Mouse (Mus musculus) liver, embryonic 13.5 days (tissue): ENCODE measurements around the gene Amigo1. TPM values are rescaled to one million over a fixed set of nuclear protein-coding genes. Genes with fewer than 3 reads are reported as not detected.

Source experiments
- ATAC-seq: fragments of 200-750 bp; cut with Nextera tagmentation; 2 replicates; pipeline ENCODE4 v1.8.0; 2017; ENCODE audit warnings: low read depth, mild to moderate bottlenecking, moderate number of reproducible peaks, moderate library complexity
- DNase-seq: peaks from one replicate; pipeline ENCODE4 v3.0.0; 2022
- H3K27ac ChIP-seq: fragments of 300-500 bp; sonication (generic); 2 replicates; pipeline ENCODE4 v1.5.1; 2015; ENCODE audit warnings: moderate library complexity, mild to moderate bottlenecking, inconsistent platforms
- H3K27me3 ChIP-seq: fragments of 300-500 bp; sonication (generic); 2 replicates; pipeline ENCODE4 v1.6.1; 2015; ENCODE audit warnings: mild to moderate bottlenecking, inconsistent platforms
- H3K36me3 ChIP-seq: fragments of 300-500 bp; sonication (generic); 2 replicates; pipeline ENCODE4 v1.6.1; 2015; ENCODE audit warnings: mild to moderate bottlenecking, inconsistent platforms
- H3K4me1 ChIP-seq: fragments of 300-500 bp; sonication (generic); replicated peaks from 2 replicates; pipeline ENCODE4 v1.6.1; 2015; ENCODE audit warnings: inconsistent platforms
- H3K4me2 ChIP-seq: fragments of 300-500 bp; sonication (generic); 2 replicates; pipeline ENCODE4 v1.6.1; 2015; ENCODE audit warnings: inconsistent platforms, mild to moderate bottlenecking, moderate library complexity
- H3K4me3 ChIP-seq: fragments of 300-500 bp; sonication (generic); replicated peaks from 2 replicates; pipeline ENCODE4 v1.5.1; 2015; ENCODE audit warnings: mild to moderate bottlenecking, inconsistent platforms
- H3K9ac ChIP-seq: fragments of 300-500 bp; sonication (generic); 2 replicates; pipeline ENCODE4 v1.6.1; 2015; ENCODE audit warnings: mild to moderate bottlenecking, inconsistent platforms
- H3K9me3 ChIP-seq: fragments of 300-500 bp; sonication (generic); replicated peaks from 2 replicates; pipeline ENCODE4 v1.6.1; 2016; ENCODE audit warnings: inconsistent platforms
- WGBS: fragments of 180-500 bp; shearing (Covaris S2); methylation state at CpG from one replicate; pipeline ENCODE4 v1.1.7; 2015; ENCODE audit not compliant: insufficient replicate concordance; 5-methylcytosine and 5-hydroxymethylcytosine counted together
- polyA plus RNA-seq: library from polyadenylated mRNA; unstranded; fragments of >200 nt; fragmentation: Nextera tagmentation; extraction: Ambion mirVana; gene quantifications from 2 replicates; pipeline ENCODE4 v1.2.1, GENCODE M21; 2015

The Amigo1 gene
- polyA plus RNA-seq, 1 experiment from 2014 or later, result 0.51 TPM

GRCm38 (mm10) chr3:108187111-108187795, 1.1 kb downstream of the Amigo1 start:
- Histone ChIP-seq H3K4me3 (peak overlapping the region; percentile 69; the same call in 1 of the 2 replicates), H3K27me3 (peaks cover 60% of the 10 kb centered on the region), H3K27ac (no peak overlapping the region), H3K9ac (no peak overlapping the region), H3K36me3 (no peaks in the 10 kb centered on the region), H3K9me3 (no peaks in the 10 kb centered on the region), H3K4me1 (peaks cover 20% of the 10 kb centered on the region), H3K4me2 (peak overlapping the region; percentile 93)
- DNase-seq, result no peak
- 47% methylated on average over 20 of the region's 20 CpGs for WGBS
- ATAC-seq, result no peak

- no peaks in the 10 kb centered on the region for H3K9me3 ChIP-seq
- no peaks in the 10 kb centered on the region for H3K36me3 ChIP-seq
- no peak for DNase-seq
- no peak overlapping the region for H3K9ac ChIP-seq
- 55% methylated on average over 9 of the region's 9 CpGs for WGBS
- peaks cover 56% of the 10 kb centered on the region for H3K27me3 ChIP-seq
- no peak overlapping the region for H3K27ac ChIP-seq
- H3K4me2 ChIP-seq, result no peak overlapping the region
- ATAC-seq, result no peak
- peaks cover 22% of the 10 kb centered on the region for H3K4me1 ChIP-seq
- no peak overlapping the region for H3K4me3 ChIP-seq
Measured at GRCm38 (mm10) chr3:108188716-108189490, 2.8 kb downstream of the Amigo1 start.

- Histone ChIP-seq H3K27me3 (peaks cover 48% of the 10 kb centered on the region), H3K4me3 (no peak overlapping the region), H3K4me1 (peaks cover 24% of the 10 kb centered on the region), H3K27ac (no peak overlapping the region), H3K36me3 (no peaks in the 10 kb centered on the region), H3K4me2 (no peak overlapping the region), H3K9ac (no peak overlapping the region), H3K9me3 (no peaks in the 10 kb centered on the region)
- no peak for ATAC-seq
- DNase-seq, result no peak
- 41% methylated on average over 5 of the region's 5 CpGs for WGBS
Measured at GRCm38 (mm10) chr3:108189897-108190296, 3.8 kb downstream of the Amigo1 start.

- Histone ChIP-seq H3K27me3 (peaks cover 10% of the 10 kb centered on the region), H3K4me3 (no peak overlapping the region), H3K4me2 (no peak overlapping the region), H3K27ac (no peak overlapping the region), H3K9ac (no peak overlapping the region), H3K36me3 (peaks cover 4% of the 10 kb centered on the region; the same call in 1 of the 2 replicates), H3K4me1 (peaks cover 37% of the 10 kb centered on the region), H3K9me3 (no peaks in the 10 kb centered on the region)
- WGBS, result 62% methylated on average over 4 of the region's 4 CpGs
- no peak for ATAC-seq
- DNase-seq, result no peak
Measured at GRCm38 (mm10) chr3:108193686-108194085, 7.6 kb downstream of the Amigo1 start.

GRCm38 (mm10) chr3:108195287-108195686, 9.2 kb downstream of the Amigo1 start:
- WGBS, result 53% methylated on average over 4 of the region's 4 CpGs
- DNase-seq, result no peak
- ATAC-seq, result no peak
- Histone ChIP-seq H3K36me3 (peaks cover 4% of the 10 kb centered on the region; the same call in 1 of the 2 replicates), H3K4me1 (peaks cover 49% of the 10 kb centered on the region), H3K4me2 (no peak overlapping the region), H3K4me3 (no peak overlapping the region), H3K27ac (no peak overlapping the region), H3K9ac (no peak overlapping the region), H3K27me3 (no peaks in the 10 kb centered on the region), H3K9me3 (no peaks in the 10 kb centered on the region)

GRCm38 (mm10) chr3:108195941-108196590, 9.9 kb downstream of the Amigo1 start:
- H3K27me3 ChIP-seq, result no peaks in the 10 kb centered on the region
- H3K36me3 ChIP-seq, result peaks cover 4% of the 10 kb centered on the region; the same call in 1 of the 2 replicates
- no peak overlapping the region for H3K9ac ChIP-seq
- H3K4me2 ChIP-seq, result no peak overlapping the region
- H3K4me3 ChIP-seq, result no peak overlapping the region
- no peak for ATAC-seq
- H3K4me1 ChIP-seq, result peaks cover 52% of the 10 kb centered on the region
- WGBS, result 42% methylated on average over 7 of the region's 7 CpGs
- H3K9me3 ChIP-seq, result no peaks in the 10 kb centered on the region
- H3K27ac ChIP-seq, result peak overlapping the region; percentile 29
- no peak for DNase-seq

GRCm38 (mm10) chr3:108197066-108197497, 10.9 kb downstream of the Amigo1 start:
- H3K36me3 ChIP-seq, result peaks cover 4% of the 10 kb centered on the region; the same call in 1 of the 2 replicates
- H3K27me3 ChIP-seq, result no peaks in the 10 kb centered on the region
- DNase-seq (no peak), ATAC-seq (no peak)
- 48% methylated on average over 14 of the region's 14 CpGs for WGBS
- H3K4me3 ChIP-seq, result no peak overlapping the region
- no peak overlapping the region for H3K27ac ChIP-seq
- H3K9me3 ChIP-seq, result no peaks in the 10 kb centered on the region
- H3K4me2 ChIP-seq, result no peak overlapping the region
- peaks cover 58% of the 10 kb centered on the region for H3K4me1 ChIP-seq
- no peak overlapping the region for H3K9ac ChIP-seq

- 87% methylated on average over 6 of the region's 6 CpGs for WGBS
- no peak for DNase-seq
- Histone ChIP-seq H3K9ac (peak overlapping the region; percentile 75; the same call in 1 of the 2 replicates), H3K9me3 (no peaks in the 10 kb centered on the region), H3K4me3 (peak overlapping the region; percentile 80), H3K27me3 (no peaks in the 10 kb centered on the region), H3K27ac (peak overlapping the region; percentile 88; the same call in 1 of the 2 replicates), H3K36me3 (peaks cover 17% of the 10 kb centered on the region), H3K4me1 (peaks cover 60% of the 10 kb centered on the region), H3K4me2 (peak overlapping the region; percentile 84)
- ATAC-seq, result no peak
Measured at GRCm38 (mm10) chr3:108199231-108199630, 13.1 kb downstream of the Amigo1 start.

GRCm38 (mm10) chr3:108200329-108201323, 14.5 kb downstream of the Amigo1 start, which contains the start of gene Cyb561d1:
Cyb561d1 (minus strand) TSS chr3:108201212.
- peak; percentile 96 for DNase-seq
- peaks cover 61% of the 10 kb centered on the region for H3K4me1 ChIP-seq
- H3K4me3 ChIP-seq, result peak within 1 kb of the TSS; percentile 80
- peak; percentile 93 for ATAC-seq
- H3K36me3 ChIP-seq, result peaks cover 25% of the 10 kb centered on the region
- H3K27me3 ChIP-seq, result no peaks in the 10 kb centered on the region
- no peaks in the 10 kb centered on the region for H3K9me3 ChIP-seq
- peak within 1 kb of the TSS; percentile 75 for H3K9ac ChIP-seq
- H3K27ac ChIP-seq, result peak within 1 kb of the TSS; percentile 88
- H3K4me2 ChIP-seq, result peak within 1 kb of the TSS; percentile 84
- 3% methylated on average over 44 of the region's 44 CpGs for WGBS

- Histone ChIP-seq H3K36me3 (peaks cover 41% of the 10 kb centered on the region), H3K4me3 (no peak overlapping the region), H3K4me1 (peaks cover 44% of the 10 kb centered on the region), H3K9me3 (no peaks in the 10 kb centered on the region), H3K9ac (peak overlapping the region; percentile 10; the same call in 1 of the 2 replicates), H3K4me2 (no peak overlapping the region), H3K27ac (peak overlapping the region; percentile 23; the same call in 1 of the 2 replicates), H3K27me3 (no peaks in the 10 kb centered on the region)
- ATAC-seq, result no peak
- no peak for DNase-seq
Measured at GRCm38 (mm10) chr3:108202506-108202905, 16.4 kb downstream of the Amigo1 start.
